Mouse (Mus musculus): ENCODE results near the gene Amigo3. TPM values are rescaled to one million over a fixed set of nuclear protein-coding genes. Genes with fewer than 3 reads are reported as not detected.

The Amigo3 gene
- polyA plus RNA-seq (2012; rRNA removed; ENCODE audit: low replicate concordance), result 2.5 and 4.7 TPM in 2 replicates

GRCm38 (mm10) chr9:108052885-108053664, at the start of gene Amigo3:
Gene Amigo3 (plus strand): TSS chr9:108053159.

GRCm38 (mm10) chr9:108049016-108049455, 3.9 kb upstream of the Amigo3 start, which contains the start of gene Gmppb:
Gene Gmppb (plus strand): TSS chr9:108049242.

GRCm38 (mm10) chr9:108080168-108080567, 27.2 kb downstream of the Amigo3 start, which contains the start of gene Mst1:
Gene Mst1 (plus strand): TSS chr9:108080436.

GRCm38 (mm10) chr9:108082988-108083431, 30.1 kb downstream of the Amigo3 start, which contains the start of gene Rnf123:
Gene Rnf123 (minus strand): TSS chr9:108083346.

GRCm38 (mm10) chr9:108094184-108094941, 41.4 kb downstream of the Amigo3 start, which contains the start of gene Apeh:
Gene Apeh (minus strand): TSS chr9:108094606.

Other genes starting within 250 kb of the Amigo3 start
- gene Rbm6, start 179.9 kb upstream of the Amigo3 start, polyA plus RNA-seq (2012; rRNA removed; ENCODE audit: low replicate concordance), result 18.7 and 23.9 TPM in 2 replicates
- 30.6 and 32.7 TPM in 2 replicates for gene Mon1a, start 165.0 kb upstream of the Amigo3 start, polyA plus RNA-seq (2012; rRNA removed; ENCODE audit: low replicate concordance)
- gene Mst1r, start 146.3 kb upstream of the Amigo3 start, polyA plus RNA-seq (2012; rRNA removed; ENCODE audit: low replicate concordance), result 57.1 and 88.7 TPM in 2 replicates
- not detected in 2 replicates for gene Actl11, start 124.7 kb upstream of the Amigo3 start, polyA plus RNA-seq (2012; rRNA removed; ENCODE audit: low replicate concordance)
- 0.09 and 0.46 TPM in 2 replicates for gene Camkv, start 117.5 kb upstream of the Amigo3 start, polyA plus RNA-seq (2012; rRNA removed; ENCODE audit: low replicate concordance)
- gene Traip, start 103.0 kb upstream of the Amigo3 start, polyA plus RNA-seq (2012; rRNA removed; ENCODE audit: low replicate concordance), result 0.72 and 3.4 TPM in 2 replicates
- 105 and 115 TPM in 2 replicates for gene Uba7, start 77.7 kb upstream of the Amigo3 start, polyA plus RNA-seq (2012; rRNA removed; ENCODE audit: low replicate concordance)
- gene Gm20661, start 70.1 kb upstream of the Amigo3 start, polyA plus RNA-seq (2012; rRNA removed; ENCODE audit: low replicate concordance), result 0.62 and 0.89 TPM in 2 replicates
- gene Inka1, start 67.3 kb upstream of the Amigo3 start, polyA plus RNA-seq (2012; rRNA removed; ENCODE audit: low replicate concordance), result 26.8 and 39.6 TPM in 2 replicates
- gene Cdhr4, start 60.7 kb upstream of the Amigo3 start, polyA plus RNA-seq (2012; rRNA removed; ENCODE audit: low replicate concordance), result 4.5 and 5.0 TPM in 2 replicates
- 1.8 and 3.5 TPM in 2 replicates for gene Gm20662, start 56.8 kb upstream of the Amigo3 start, polyA plus RNA-seq (2012; rRNA removed; ENCODE audit: low replicate concordance)
- gene Ip6k1, start 50.7 kb upstream of the Amigo3 start, polyA plus RNA-seq (2012; rRNA removed; ENCODE audit: low replicate concordance), result 90.9 and 136 TPM in 2 replicates
- gene Gmppb, start 3.9 kb upstream of the Amigo3 start, polyA plus RNA-seq (2012; rRNA removed; ENCODE audit: low replicate concordance), result 19.6 and 29.3 TPM in 2 replicates
- 0.21 and 0.37 TPM in 2 replicates for gene Mst1, start 27.3 kb downstream of the Amigo3 start, polyA plus RNA-seq (2012; rRNA removed; ENCODE audit: low replicate concordance)
- 81.1 and 94.8 TPM in 2 replicates for gene Rnf123, start 30.2 kb downstream of the Amigo3 start, polyA plus RNA-seq (2012; rRNA removed; ENCODE audit: low replicate concordance)
- 101 and 116 TPM in 2 replicates for gene Apeh, start 41.4 kb downstream of the Amigo3 start, polyA plus RNA-seq (2012; rRNA removed; ENCODE audit: low replicate concordance)
- 0.29 and 1.1 TPM in 2 replicates for gene Bsn, start 137.2 kb downstream of the Amigo3 start, polyA plus RNA-seq (2012; rRNA removed; ENCODE audit: low replicate concordance)
- 65.0 and 108 TPM in 2 replicates for gene Dag1, start 210.8 kb downstream of the Amigo3 start, polyA plus RNA-seq (2012; rRNA removed; ENCODE audit: low replicate concordance)
- gene Nicn1, start 237.3 kb downstream of the Amigo3 start, polyA plus RNA-seq (2012; rRNA removed; ENCODE audit: low replicate concordance), result 32.6 and 34.7 TPM in 2 replicates
- 6.7 and 22.0 TPM in 2 replicates for gene Amt, start 243.7 kb downstream of the Amigo3 start, polyA plus RNA-seq (2012; rRNA removed; ENCODE audit: low replicate concordance)